Mouse (Mus musculus) adrenal gland, postnatal 4 days (tissue): ENCODE data around the gene Gm21953. TPM values are rescaled to one million over a fixed set of nuclear protein-coding genes. Genes with fewer than 3 reads are reported as not detected.
"Not testable (repeated sequence)": the region's sequence is repeated elsewhere in the genome, so short reads cannot be mapped to it uniquely, and the experiment has no call there.

Experiments used
- DNase-seq, 2 experiments: peaks; one replicate each; pipeline ENCODE4 v3.0.0; 2021 to 2022; ENCODE audit warnings: low spot score in 2 of 2, mixed read lengths in 2 of 2
- long read RNA-seq, 2 experiments: library from polyadenylated mRNA; stranded (forward); transcript quantifications; one replicate each; pipeline ENCODE4 v2.0.0; 2021
- total RNA-seq, 2 experiments: library from RNA; stranded (reverse); gene quantifications; 2 replicates each; pipeline ENCODE4 v1.2.3; 2021

Gene Gm21953
- total RNA-seq = not detected
- long read RNA-seq, experiment 1 = 0 reads
- long read RNA-seq, experiment 2 = 0 reads

GRCm38 (mm10) chr4:42293967-42294366 is at the start of gene Gm21953:
Gene Gm21953, plus strand, starts transcription at chr4:42294267.
- DNase-seq = not testable (repeated sequence)

- not testable (repeated sequence) for DNase-seq
Observed at GRCm38 (mm10) chr4:42255467-42255866, 38.6 kb upstream of the Gm21953 start, which contains the start of gene Ccl21b. Gene Ccl21b, plus strand, starts transcription at chr4:42255767.

- DNase-seq = not testable (repeated sequence)
Observed at GRCm38 (mm10) chr4:42318034-42318433, 24.0 kb downstream of the Gm21953 start, which contains the start of gene Fam205a3. Gene Fam205a3, plus strand, starts transcription at chr4:42318334.

Other genes with a start within 250 kb of the Gm21953 start
- not detected for gene Gm3893, start 203.1 kb upstream of the Gm21953 start, total RNA-seq
- 1 to 10 TPM; 6.4 to 8.1 TPM for gene Gm13304, start 179.4 kb upstream of the Gm21953 start, total RNA-seq
- 1 to 10 TPM; 3.3 to 5.1 TPM for gene Gm13306, start 140.8 kb upstream of the Gm21953 start, total RNA-seq
- 1 to 10 TPM in 1 of 2 experiments, under 1 TPM in 1; 0.87 to 2.2 TPM for gene Gm13305, start 125.7 kb upstream of the Gm21953 start, total RNA-seq
- 1 to 10 TPM; 1.8 to 1.9 TPM for gene Gm10600, start 53.6 kb upstream of the Gm21953 start, total RNA-seq
- not detected for gene Ccl21b, start 38.5 kb upstream of the Gm21953 start, total RNA-seq
- gene Fam205a3, start 24.1 kb downstream of the Gm21953 start, total RNA-seq = under 1 TPM in 1 of 2 experiments, not detected in 1; 0.59 TPM
- gene Gm21586, start 145.1 kb downstream of the Gm21953 start, total RNA-seq = not detected
- under 1 TPM; 0.42 to 0.56 TPM for gene Gm2163, start 172.5 kb downstream of the Gm21953 start, total RNA-seq
- gene Fam205a2, start 233.9 kb downstream of the Gm21953 start, total RNA-seq = under 1 TPM in 1 of 2 experiments, not detected in 1; 0.59 TPM